Mouse (Mus musculus): ENCODE data around the gene Asna1. TPM values are rescaled to one million over a fixed set of nuclear protein-coding genes. Genes with fewer than 3 reads are reported as not detected.
A peak's percentile ranks its signal among the peaks of the same experiment; 100 is the strongest.

Gene Asna1
- polyA plus RNA-seq, 1 experiment, result 267 TPM

GRCm38 (mm10) chr8:84985684-84986378 lies 39.2 kb downstream of the Asna1 start:
- peaks cover 7% of the 10 kb centered on the region; the same call in 1 of the 2 replicates for H3K4me1 ChIP-seq (ENCODE audit: control insufficient read depth, insufficient read depth, low read length)
- H3K4me3 ChIP-seq (ENCODE audit: insufficient read depth, low read length), result peak overlapping the region; percentile 55
- peak overlapping the region; percentile 94 for H3K27ac ChIP-seq (ENCODE audit: insufficient read depth, low read length)

GRCm38 (mm10) chr8:84985049-84985683 lies 39.9 kb downstream of the Asna1 start:
- H3K4me1 ChIP-seq (ENCODE audit: control insufficient read depth, insufficient read depth, low read length), result peaks cover 7% of the 10 kb centered on the region; the same call in 1 of the 2 replicates
- TF ChIP-seq CTCF (IDR thresholded peaks at IDR 0.05; ENCODE audit: extremely low read depth, insufficient read depth, low read length), result no peak
- no peak for TF ChIP-seq POLR2A (IDR thresholded peaks at IDR 0.05; ENCODE audit: extremely low read depth, insufficient read depth, low read length)
- peak overlapping the region; percentile 55 for H3K4me3 ChIP-seq (ENCODE audit: insufficient read depth, low read length)
- peak overlapping the region; percentile 94 for H3K27ac ChIP-seq (ENCODE audit: insufficient read depth, low read length)

More at GRCm38 (mm10) chr8:84985684-84986378, 39.2 kb downstream of the Asna1 start:
- TF ChIP-seq CTCF (IDR thresholded peaks at IDR 0.05; ENCODE audit: extremely low read depth, insufficient read depth, low read length) (no peak), POLR2A (IDR thresholded peaks at IDR 0.05; ENCODE audit: extremely low read depth, insufficient read depth, low read length) (peak; percentile 95)

GRCm38 (mm10) chr8:84984294-84985048 lies 40.6 kb downstream of the Asna1 start:
- peaks cover 7% of the 10 kb centered on the region; the same call in 1 of the 2 replicates for H3K4me1 ChIP-seq (ENCODE audit: control insufficient read depth, insufficient read depth, low read length)

GRCm38 (mm10) chr8:84982499-84983011 lies 42.5 kb downstream of the Asna1 start:
- TF ChIP-seq CTCF (IDR thresholded peaks at IDR 0.05; ENCODE audit: extremely low read depth, insufficient read depth, low read length) (no peak), POLR2A (IDR thresholded peaks at IDR 0.05; ENCODE audit: extremely low read depth, insufficient read depth, low read length) (no peak)
- peaks cover 7% of the 10 kb centered on the region; the same call in 1 of the 2 replicates for H3K4me1 ChIP-seq (ENCODE audit: control insufficient read depth, insufficient read depth, low read length)
- H3K27ac ChIP-seq (ENCODE audit: insufficient read depth, low read length), result no peak overlapping the region
- no peak overlapping the region for H3K4me3 ChIP-seq (ENCODE audit: insufficient read depth, low read length)

More at GRCm38 (mm10) chr8:84984294-84985048, 40.6 kb downstream of the Asna1 start:
- H3K27ac ChIP-seq (ENCODE audit: insufficient read depth, low read length), result peak overlapping the region; percentile 94
- H3K4me3 ChIP-seq (ENCODE audit: insufficient read depth, low read length), result peak overlapping the region; percentile 55; the same call in 1 of the 2 replicates
- TF ChIP-seq POLR2A (IDR thresholded peaks at IDR 0.05; ENCODE audit: extremely low read depth, insufficient read depth, low read length), result no peak
- TF ChIP-seq CTCF (IDR thresholded peaks at IDR 0.05; ENCODE audit: extremely low read depth, insufficient read depth, low read length), result no peak

GRCm38 (mm10) chr8:84981644-84982498 lies 43.2 kb downstream of the Asna1 start:
- Histone ChIP-seq H3K4me1 (ENCODE audit: control insufficient read depth, insufficient read depth, low read length) (peaks cover 7% of the 10 kb centered on the region; the same call in 1 of the 2 replicates), H3K4me3 (ENCODE audit: insufficient read depth, low read length) (no peak overlapping the region), H3K27ac (ENCODE audit: insufficient read depth, low read length) (no peak overlapping the region)
- TF ChIP-seq POLR2A (IDR thresholded peaks at IDR 0.05; ENCODE audit: extremely low read depth, insufficient read depth, low read length) (no peak), CTCF (IDR thresholded peaks at IDR 0.05; ENCODE audit: extremely low read depth, insufficient read depth, low read length) (no peak)

- peaks cover 3% of the 10 kb centered on the region; the same call in 1 of the 2 replicates for H3K4me1 ChIP-seq (ENCODE audit: control insufficient read depth, insufficient read depth, low read length)
- TF ChIP-seq CTCF (IDR thresholded peaks at IDR 0.05; ENCODE audit: extremely low read depth, insufficient read depth, low read length) (no peak), POLR2A (IDR thresholded peaks at IDR 0.05; ENCODE audit: extremely low read depth, insufficient read depth, low read length) (no peak)
- H3K27ac ChIP-seq (ENCODE audit: insufficient read depth, low read length), result peak overlapping the region; percentile 57
- H3K4me3 ChIP-seq (ENCODE audit: insufficient read depth, low read length), result no peak overlapping the region
Measured at GRCm38 (mm10) chr8:84980622-84981358, 44.3 kb downstream of the Asna1 start.

- Histone ChIP-seq H3K27ac (ENCODE audit: insufficient read depth, low read length) (peak overlapping the region; percentile 86), H3K4me1 (ENCODE audit: control insufficient read depth, insufficient read depth, low read length) (peaks cover 1% of the 10 kb centered on the region; the same call in 1 of the 2 replicates), H3K4me3 (ENCODE audit: insufficient read depth, low read length) (peak overlapping the region; percentile 8)
- TF ChIP-seq CTCF (IDR thresholded peaks at IDR 0.05; ENCODE audit: extremely low read depth, insufficient read depth, low read length), result no peak
- no peak for TF ChIP-seq POLR2A (IDR thresholded peaks at IDR 0.05; ENCODE audit: extremely low read depth, insufficient read depth, low read length)
Measured at GRCm38 (mm10) chr8:84979599-84980421, 45.3 kb downstream of the Asna1 start.

Data from cortical plate, adult 2 months (tissue).